Mouse (Mus musculus) intestine, embryonic 16.5 days (tissue): ENCODE results near the gene Rnft2. TPM values are rescaled to one million over a fixed set of nuclear protein-coding genes. Genes with fewer than 3 reads are reported as not detected.

Source experiments
- polyA plus RNA-seq: library from polyadenylated mRNA; unstranded; fragments of >200 nt; fragmentation: Nextera tagmentation; extraction: Ambion mirVana; gene quantifications from 2 replicates; pipeline ENCODE4 v1.2.1, GENCODE M21; 2015

The Rnft2 gene
- polyA plus RNA-seq, 1 experiment from 2014 or later, result 2.6 TPM

Other genes starting within 250 kb of the Rnft2 start
- 3.6 and 4.0 TPM in 2 replicates for gene Tesc, start 217.4 kb downstream of the Rnft2 start, polyA plus RNA-seq
- gene Fbxw8, start 89.7 kb downstream of the Rnft2 start, polyA plus RNA-seq, result 16.0 and 17.8 TPM in 2 replicates
- gene Hrk, start 80.5 kb downstream of the Rnft2 start, polyA plus RNA-seq, result 0.12 and 0.21 TPM in 2 replicates
- gene 2410131K14Rik, start 111 bp upstream of the Rnft2 start, polyA plus RNA-seq, result 7.3 TPM in 2 replicates